Mouse (Mus musculus) mammary gland, adult 2 months (tissue): ENCODE data around the gene BC017158. TPM values are rescaled to one million over a fixed set of nuclear protein-coding genes. Genes with fewer than 3 reads are reported as not detected.

ENCODE experiments used
- polyA plus RNA-seq: library from polyadenylated mRNA; depleted of rRNA; stranded (reverse); fragments of >200 nt; gene quantifications from 2 replicates; pipeline ENCODE4 v1.2.3, GENCODE M21; 2012; ENCODE audit warnings: low replicate concordance; rRNA removed

BC017158 gene
- 48.0 and 53.6 TPM in 2 replicates for polyA plus RNA-seq

DNA sequence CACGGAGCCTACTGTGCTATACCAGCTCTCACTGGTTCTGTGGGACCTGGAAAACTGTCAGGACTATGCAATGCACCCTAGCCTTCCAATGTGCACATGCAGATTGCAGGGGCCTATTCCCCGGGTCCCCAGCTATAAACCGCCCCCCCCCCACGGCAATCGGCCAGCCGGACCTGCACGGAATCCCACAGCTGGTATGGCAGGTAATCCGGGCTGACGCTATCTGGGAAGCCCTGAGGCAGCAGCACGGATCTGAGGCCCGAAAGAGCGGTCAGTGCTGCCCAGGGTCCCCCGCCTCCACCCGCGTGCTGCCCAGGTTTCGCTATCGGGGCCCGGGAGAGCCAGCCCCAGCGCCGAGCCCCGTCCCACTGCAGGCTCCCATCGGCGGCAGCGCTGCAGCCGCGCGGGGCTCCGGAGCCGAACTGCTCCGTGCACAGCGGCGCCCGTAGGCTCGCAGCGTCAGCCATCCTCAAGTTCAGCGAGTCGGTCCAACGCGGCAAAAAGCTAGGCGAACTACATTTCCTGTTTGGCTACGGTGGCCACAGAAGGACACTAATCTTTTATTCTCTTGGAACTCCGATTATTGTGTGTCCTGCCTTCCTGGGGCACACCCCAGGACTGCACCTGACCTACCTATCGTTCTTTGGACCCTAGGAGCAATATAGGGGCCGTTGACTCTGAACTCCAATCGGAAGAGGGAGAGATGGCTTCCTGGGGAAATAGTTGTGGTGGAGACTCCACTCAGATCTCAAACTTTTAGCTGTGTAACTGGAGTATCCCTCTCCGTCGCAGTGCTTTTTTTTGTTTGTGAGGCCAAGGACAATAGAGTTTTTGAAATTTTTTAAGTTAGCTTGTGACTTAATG is at the start of gene BC017158:
TSS of gene BC017158 (minus strand) at position 554 of the 864 bp plus-strand sequence.

DNA sequence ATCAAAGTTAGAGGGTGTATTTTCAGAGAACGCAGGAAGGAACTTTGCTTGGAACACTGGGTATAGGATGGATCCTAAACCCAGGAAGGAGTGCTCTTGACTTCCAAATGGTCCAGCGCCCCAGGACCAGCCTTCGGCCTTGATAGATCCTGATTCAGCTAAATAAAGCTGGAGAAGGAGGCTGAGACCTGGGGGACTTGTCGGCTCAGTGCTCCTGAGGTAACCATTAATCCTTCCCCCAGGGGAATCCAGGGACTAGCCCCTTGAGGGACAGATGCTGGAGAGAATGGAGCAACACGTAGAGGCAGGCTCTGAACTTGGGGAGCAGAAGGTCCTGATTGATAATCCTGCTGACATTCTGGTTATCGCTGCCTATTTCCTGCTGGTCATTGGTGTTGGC is 32.6 kb downstream of the BC017158 start, which contains the start of gene Slc5a2:
TSS of gene Slc5a2 (plus strand) at position 247 of the 400 bp plus-strand sequence.

DNA sequence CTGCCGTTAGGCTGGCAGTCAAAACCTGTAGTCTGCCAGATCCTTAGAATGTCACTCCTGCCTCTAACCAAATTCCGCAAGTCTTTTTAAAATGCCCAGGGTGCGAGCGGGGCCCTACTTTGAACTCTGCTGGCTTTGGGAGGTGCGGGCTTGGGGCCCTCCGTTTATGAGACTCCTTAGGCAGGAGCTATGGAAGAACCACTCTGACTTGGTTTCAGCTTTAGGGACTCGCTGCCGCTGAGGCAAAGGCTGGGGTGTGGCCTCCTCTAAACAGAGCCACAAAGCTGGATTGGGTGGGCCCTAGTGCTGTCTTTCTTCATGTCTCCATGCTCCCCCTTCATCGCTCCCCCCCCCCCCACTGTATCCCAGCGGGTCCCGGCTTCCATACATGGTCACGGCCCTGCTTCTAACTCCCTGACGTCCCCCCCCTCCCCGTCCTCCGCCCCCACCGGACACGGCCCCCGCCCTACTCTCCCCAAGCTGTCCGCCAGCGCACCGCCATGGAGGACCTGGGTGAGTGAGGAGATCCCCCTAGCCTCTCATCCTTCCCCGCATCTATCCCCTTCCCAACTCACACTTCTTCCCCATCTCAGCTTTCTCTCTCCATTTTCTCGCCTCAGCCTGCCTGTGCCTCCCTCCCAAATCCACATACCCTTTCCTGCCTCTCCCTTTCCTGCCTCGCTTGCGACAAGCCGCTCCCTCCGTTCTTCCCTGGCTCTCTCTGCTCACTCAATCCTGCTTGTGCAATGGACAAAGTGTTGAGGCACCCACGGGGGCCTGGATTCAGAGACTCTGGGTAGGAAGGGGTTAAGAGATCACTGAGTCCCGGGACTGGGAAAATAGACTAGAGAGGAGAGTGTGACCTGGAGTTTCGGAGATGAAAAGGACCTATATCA is 51.2 kb downstream of the BC017158 start, which contains the start of gene Tgfb1i1:
TSS of gene Tgfb1i1 (plus strand) at position 317 of the 896 bp plus-strand sequence.

DNA sequence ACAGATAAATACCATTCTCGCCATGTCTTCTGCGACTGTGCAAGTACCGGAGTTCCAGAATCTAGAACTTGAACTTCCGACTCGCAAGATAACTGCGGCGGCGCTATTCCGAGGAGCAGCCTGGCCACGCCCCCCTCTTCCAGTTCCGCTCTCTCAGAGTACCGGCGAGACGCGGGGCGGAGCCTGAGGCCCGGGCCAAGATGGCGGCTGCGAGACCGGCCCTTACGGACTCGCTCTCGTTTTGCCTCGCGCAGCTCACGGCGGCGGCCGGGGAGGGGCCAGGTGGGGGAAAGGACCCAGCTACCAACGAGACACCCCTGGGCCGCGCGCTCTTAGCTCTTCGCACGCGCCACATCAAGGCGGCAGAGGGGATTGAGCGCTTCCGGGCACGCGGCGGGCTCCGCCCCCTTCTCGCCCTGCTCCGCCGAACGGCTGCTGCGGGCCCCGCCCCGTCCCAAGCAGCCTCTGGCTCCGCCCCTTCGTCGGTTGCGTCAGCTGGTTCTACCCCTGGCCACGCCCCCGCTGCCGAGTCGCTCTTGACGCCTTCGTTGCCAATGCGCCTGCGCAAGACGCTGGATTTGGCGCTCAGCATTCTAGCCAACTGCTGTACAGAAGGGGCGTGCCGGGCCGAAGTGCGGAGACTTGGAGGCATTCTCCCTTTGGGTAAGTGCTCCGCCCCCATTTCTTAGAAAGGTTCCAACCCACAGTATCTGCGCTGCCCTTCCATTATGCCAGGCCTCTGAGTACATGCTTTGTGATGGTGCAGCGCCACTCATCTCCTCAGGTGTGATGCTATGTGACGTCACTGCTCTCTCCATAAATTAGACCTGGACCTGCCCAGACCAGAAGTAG is 59.8 kb downstream of the BC017158 start, which contains the start of gene 9130023H24Rik:
TSS of gene 9130023H24Rik (minus strand) at position 105 of the 852 bp plus-strand sequence.

DNA sequence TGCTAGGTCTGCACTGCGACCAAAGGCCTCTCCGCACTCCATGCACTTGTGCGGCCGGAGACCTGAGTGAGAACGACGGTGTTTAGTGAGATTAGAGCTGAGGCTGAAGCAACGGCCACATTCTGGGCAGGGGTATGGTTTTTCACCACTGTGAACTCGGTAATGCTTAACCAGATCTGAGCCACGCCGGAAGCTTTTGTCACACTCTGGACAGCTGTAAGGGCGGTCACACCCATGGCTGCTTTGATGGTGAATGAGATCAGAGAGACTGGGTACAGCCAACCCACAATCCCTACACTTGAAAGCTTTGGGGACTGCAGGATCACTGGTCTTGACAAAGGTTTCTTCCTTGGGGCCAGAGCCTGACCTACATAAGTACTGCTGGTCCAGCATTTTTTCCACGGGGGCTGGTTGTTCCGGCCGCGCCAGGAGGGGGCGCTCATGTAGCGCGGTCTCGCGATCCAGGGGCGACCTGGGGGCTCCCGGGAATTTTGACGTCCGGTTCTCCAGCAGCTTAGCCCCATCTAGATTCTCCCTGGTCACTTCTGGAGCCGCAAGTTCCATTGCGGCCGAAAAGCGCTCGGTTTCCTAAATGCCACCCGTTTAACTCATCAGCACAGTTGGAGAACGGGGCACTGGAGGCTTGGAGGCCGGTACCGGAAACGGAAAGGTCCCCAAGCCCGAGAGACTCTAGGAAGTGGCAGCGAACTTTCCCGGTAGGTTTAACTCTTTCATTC is 60.9 kb downstream of the BC017158 start, which contains the start of gene Armc5:
TSS of gene Armc5 (plus strand) at position 487 of the 737 bp plus-strand sequence.

Other genes with a start within 250 kb of the BC017158 start
- 36.0 and 38.8 TPM in 2 replicates for gene Itgam, start 235.5 kb downstream of the BC017158 start, polyA plus RNA-seq
- gene Gm49368, start 235.5 kb downstream of the BC017158 start, polyA plus RNA-seq: 0.11 and 0.47 TPM in 2 replicates
- gene Itgax, start 168.6 kb downstream of the BC017158 start, polyA plus RNA-seq: 7.6 TPM in 2 replicates
- gene Itgad, start 143.8 kb downstream of the BC017158 start, polyA plus RNA-seq: 0.33 and 0.51 TPM in 2 replicates
- gene Cox6a2, start 91.8 kb downstream of the BC017158 start, polyA plus RNA-seq: 16.9 and 867 TPM in 2 replicates
- gene Armc5, start 60.8 kb downstream of the BC017158 start, polyA plus RNA-seq: 28.0 and 53.1 TPM in 2 replicates
- 2.0 and 3.5 TPM in 2 replicates for gene 9130023H24Rik, start 60.1 kb downstream of the BC017158 start, polyA plus RNA-seq
- 37.4 and 73.3 TPM in 2 replicates for gene Tgfb1i1, start 51.4 kb downstream of the BC017158 start, polyA plus RNA-seq
- 0.07 TPM in 1 of 2 replicates, not detected in the other for gene Slc5a2, start 32.5 kb downstream of the BC017158 start, polyA plus RNA-seq
- 18.1 and 20.5 TPM in 2 replicates for gene Rgs10, start 120.6 kb upstream of the BC017158 start, polyA plus RNA-seq
- 20.6 and 30.6 TPM in 2 replicates for gene Tial1, start 163.5 kb upstream of the BC017158 start, polyA plus RNA-seq
- 45.5 and 54.1 TPM in 2 replicates for gene Bag3, start 225.4 kb upstream of the BC017158 start, polyA plus RNA-seq